Mouse (Mus musculus): Measurements from ENCODE around the gene Caln1. TPM values are rescaled to one million over a fixed set of nuclear protein-coding genes. Genes with fewer than 3 reads are reported as not detected.
"Not testable (repeated sequence)": the region's sequence is repeated elsewhere in the genome, so short reads cannot be mapped to it uniquely, and the experiment has no call there.

Caln1 gene
- polyA plus RNA-seq, 2 experiments: 0.91 to 1.3 TPM

GRCm38 (mm10) chr5:130620060-130620459, 250.8 kb downstream of the Caln1 start:
- H3K27me3 ChIP-seq (ENCODE audit: control insufficient read depth, insufficient read depth, low read length): no peaks in the 10 kb centered on the region
- no peaks in the 10 kb centered on the region for H3K9me3 ChIP-seq (ENCODE audit: control insufficient read depth, low read length)
- TF ChIP-seq POLR2A (IDR thresholded peaks at IDR 0.05; ENCODE audit: borderline replicate concordance, extremely low read depth, insufficient read depth, insufficient read length): no peak
- H3K4me1 ChIP-seq (ENCODE audit: control insufficient read depth, insufficient read depth, low read length): peaks cover 24% of the 10 kb centered on the region
- H3K4me2 ChIP-seq (replicated peaks; ENCODE audit: low read depth, low read length, severe bottlenecking): no peak overlapping the region
- WGBS: 53% methylated on average over 7 of the region's 7 CpGs
- H3K9ac ChIP-seq (ENCODE audit: low read depth, low read length, severe bottlenecking): no peak overlapping the region
- no peak overlapping the region for H3K27ac ChIP-seq (replicated peaks; ENCODE audit: low read depth, low read length)
- DNase-seq (ENCODE audit: low spot score) (peak; percentile 23), ATAC-seq (ENCODE audit: low FRiP score, low read depth) (no peak)
- H3K4me3 ChIP-seq (replicated peaks; ENCODE audit: low read length): no peak overlapping the region
- H3K36me3 ChIP-seq (ENCODE audit: control insufficient read depth, insufficient read depth, low read length): no peaks in the 10 kb centered on the region

DNA sequence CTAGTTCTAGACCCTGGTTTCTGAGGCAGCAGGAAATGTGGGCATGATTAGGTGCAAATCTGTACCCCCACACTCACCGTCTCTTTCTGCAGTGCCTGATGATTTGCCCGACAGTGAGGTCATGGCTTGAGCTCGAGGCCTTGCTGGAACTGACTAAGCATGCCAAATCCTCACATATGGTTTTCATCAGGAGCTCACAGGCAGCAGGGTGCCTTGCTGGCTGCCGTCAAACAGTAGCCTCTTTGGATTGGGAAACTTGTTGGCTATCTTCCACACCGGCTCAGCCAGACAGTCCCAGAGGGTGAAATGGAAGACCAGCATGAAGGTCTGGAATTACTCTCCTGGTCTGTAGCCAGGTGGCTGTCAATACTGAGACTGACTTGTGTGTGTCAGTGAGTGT, 254.0 kb downstream of the Caln1 start:
- 13% methylated on average over 5 of the region's 5 CpGs for WGBS
- ATAC-seq (ENCODE audit: low FRiP score, low read depth) (peak; percentile 94), DNase-seq (ENCODE audit: low spot score) (peak; percentile 94)
- Histone ChIP-seq H3K9ac (ENCODE audit: low read depth, low read length, severe bottlenecking) (no peak overlapping the region), H3K27ac (replicated peaks; ENCODE audit: low read depth, low read length) (peak overlapping the region; percentile 73), H3K4me1 (ENCODE audit: control insufficient read depth, insufficient read depth, low read length) (peaks cover 20% of the 10 kb centered on the region), H3K9me3 (ENCODE audit: control insufficient read depth, low read length) (no peaks in the 10 kb centered on the region), H3K27me3 (ENCODE audit: control insufficient read depth, insufficient read depth, low read length) (no peaks in the 10 kb centered on the region), H3K36me3 (ENCODE audit: control insufficient read depth, insufficient read depth, low read length) (no peaks in the 10 kb centered on the region), H3K4me2 (replicated peaks; ENCODE audit: low read depth, low read length, severe bottlenecking) (no peak overlapping the region), H3K4me3 (replicated peaks; ENCODE audit: low read length) (no peak overlapping the region)
- no peak for TF ChIP-seq POLR2A (IDR thresholded peaks at IDR 0.05; ENCODE audit: borderline replicate concordance, extremely low read depth, insufficient read depth, insufficient read length)

GRCm38 (mm10) chr5:130627800-130628199, 258.5 kb downstream of the Caln1 start:
- Histone ChIP-seq H3K4me2 (replicated peaks; ENCODE audit: low read depth, low read length, severe bottlenecking) (no peak overlapping the region), H3K4me3 (replicated peaks; ENCODE audit: low read length) (no peak overlapping the region), H3K9ac (ENCODE audit: low read depth, low read length, severe bottlenecking) (no peak overlapping the region), H3K27ac (replicated peaks; ENCODE audit: low read depth, low read length) (no peak overlapping the region), H3K4me1 (ENCODE audit: control insufficient read depth, insufficient read depth, low read length) (peaks cover 8% of the 10 kb centered on the region), H3K36me3 (ENCODE audit: control insufficient read depth, insufficient read depth, low read length) (no peaks in the 10 kb centered on the region), H3K9me3 (ENCODE audit: control insufficient read depth, low read length) (no peaks in the 10 kb centered on the region), H3K27me3 (ENCODE audit: control insufficient read depth, insufficient read depth, low read length) (no peaks in the 10 kb centered on the region)
- DNase-seq (ENCODE audit: low spot score): no peak
- no peak for ATAC-seq (ENCODE audit: low FRiP score, low read depth)
- no peak for TF ChIP-seq POLR2A (IDR thresholded peaks at IDR 0.05; ENCODE audit: borderline replicate concordance, extremely low read depth, insufficient read depth, insufficient read length)
- WGBS: 98% methylated on average over 2 of the region's 2 CpGs

DNA sequence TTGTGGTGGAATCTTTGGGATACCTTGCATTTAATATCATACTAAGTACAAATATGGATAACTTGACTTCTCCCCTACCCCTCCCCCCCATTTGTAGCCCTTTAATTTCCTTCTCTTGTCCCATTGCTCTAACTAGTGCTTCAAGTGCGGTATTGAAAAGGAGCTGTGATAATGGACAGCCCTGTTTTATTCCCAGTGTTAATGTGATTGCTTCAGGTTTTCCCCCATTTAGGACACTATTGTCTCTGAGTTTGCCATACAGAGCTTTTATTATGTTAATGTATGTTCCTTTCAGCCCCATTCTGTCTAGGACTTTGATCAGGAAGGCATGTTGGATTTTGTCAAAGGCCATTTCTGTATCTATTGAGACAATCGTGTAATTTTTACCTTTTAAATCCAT, 266.1 kb downstream of the Caln1 start:
- TF ChIP-seq POLR2A (IDR thresholded peaks at IDR 0.05; ENCODE audit: borderline replicate concordance, extremely low read depth, insufficient read depth, insufficient read length): no peak
- H3K27me3 ChIP-seq (ENCODE audit: control insufficient read depth, insufficient read depth, low read length): no peaks in the 10 kb centered on the region
- no peaks in the 10 kb centered on the region for H3K36me3 ChIP-seq (ENCODE audit: control insufficient read depth, insufficient read depth, low read length)
- no peaks in the 10 kb centered on the region for H3K9me3 ChIP-seq (ENCODE audit: control insufficient read depth, low read length)
- no peak overlapping the region for H3K4me3 ChIP-seq (replicated peaks; ENCODE audit: low read length)
- H3K9ac ChIP-seq (ENCODE audit: low read depth, low read length, severe bottlenecking): no peak overlapping the region
- 77% methylated on average over 2 of the region's 2 CpGs for WGBS
- DNase-seq (ENCODE audit: low spot score) (no peak), ATAC-seq (ENCODE audit: low FRiP score, low read depth) (no peak)
- no peak overlapping the region for H3K27ac ChIP-seq (replicated peaks; ENCODE audit: low read depth, low read length)
- no peaks in the 10 kb centered on the region for H3K4me1 ChIP-seq (ENCODE audit: control insufficient read depth, insufficient read depth, low read length)
- no peak overlapping the region for H3K4me2 ChIP-seq (replicated peaks; ENCODE audit: low read depth, low read length, severe bottlenecking)

- no peak for TF ChIP-seq POLR2A (IDR thresholded peaks at IDR 0.05; ENCODE audit: borderline replicate concordance, extremely low read depth, insufficient read depth, insufficient read length)
- peaks cover 2% of the 10 kb centered on the region; the same call in 1 of the 2 replicates for H3K9me3 ChIP-seq (ENCODE audit: control insufficient read depth, low read length)
- ATAC-seq (ENCODE audit: low FRiP score, low read depth) (no peak), DNase-seq (ENCODE audit: low spot score) (no peak)
- no peak overlapping the region for H3K4me3 ChIP-seq (replicated peaks; ENCODE audit: low read length)
- 78% methylated on average over 2 of the region's 2 CpGs for WGBS
- no peaks in the 10 kb centered on the region for H3K27me3 ChIP-seq (ENCODE audit: control insufficient read depth, insufficient read depth, low read length)
- no peak overlapping the region for H3K4me2 ChIP-seq (replicated peaks; ENCODE audit: low read depth, low read length, severe bottlenecking)
- no peak overlapping the region for H3K27ac ChIP-seq (replicated peaks; ENCODE audit: low read depth, low read length)
- H3K9ac ChIP-seq (ENCODE audit: low read depth, low read length, severe bottlenecking): no peak overlapping the region
- no peaks in the 10 kb centered on the region for H3K4me1 ChIP-seq (ENCODE audit: control insufficient read depth, insufficient read depth, low read length)
- no peaks in the 10 kb centered on the region for H3K36me3 ChIP-seq (ENCODE audit: control insufficient read depth, insufficient read depth, low read length)
Observed at GRCm38 (mm10) chr5:130641881-130642280, 272.6 kb downstream of the Caln1 start.

DNA sequence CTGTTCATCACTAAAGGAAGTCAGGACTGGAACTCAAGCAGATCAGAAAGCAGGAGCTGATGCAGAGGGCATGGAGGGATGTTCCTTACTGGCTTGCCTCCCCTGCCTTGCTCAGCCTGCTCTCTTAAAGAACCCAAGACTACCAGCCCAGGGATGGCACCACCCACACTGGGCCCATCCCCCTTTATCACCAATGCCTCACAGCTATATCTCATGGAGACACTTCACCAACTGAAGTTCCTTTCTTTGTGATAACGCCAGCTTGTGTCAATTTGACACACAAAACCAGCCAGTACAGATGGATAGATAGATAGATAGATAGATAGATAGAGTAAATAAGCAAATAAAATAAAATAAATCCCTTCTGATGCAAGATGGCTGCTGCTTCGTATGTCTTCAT, 276.9 kb downstream of the Caln1 start:
- 86% methylated on average over 2 of the region's 2 CpGs for whole genome bisulfite sequencing
- H3K27ac ChIP-seq (replicated peaks; ENCODE audit: low read depth, low read length); DNase-seq (ENCODE audit: low spot score); H3K9me3 ChIP-seq (ENCODE audit: control insufficient read depth, low read length); H3K4me3 ChIP-seq (replicated peaks; ENCODE audit: low read length); H3K4me2 ChIP-seq (replicated peaks; ENCODE audit: low read depth, low read length, severe bottlenecking); H3K9ac ChIP-seq (ENCODE audit: low read depth, low read length, severe bottlenecking); ATAC-seq (ENCODE audit: low FRiP score, low read depth); H3K4me1 ChIP-seq (ENCODE audit: control insufficient read depth, insufficient read depth, low read length); H3K27me3 ChIP-seq (ENCODE audit: control insufficient read depth, insufficient read depth, low read length); H3K36me3 ChIP-seq (ENCODE audit: control insufficient read depth, insufficient read depth, low read length): not testable (repeated sequence)

All from limb, embryonic 14.5 days (tissue).